Mouse (Mus musculus): ENCODE results near the gene Taf1b. TPM values are rescaled to one million over a fixed set of nuclear protein-coding genes. Genes with fewer than 3 reads are reported as not detected.
"Not testable (repeated sequence)": the region's sequence is repeated elsewhere in the genome, so short reads cannot be mapped to it uniquely, and the experiment has no call there.

Taf1b gene
- polyA plus RNA-seq (2014; fragmentation: Nextera tagmentation; extraction: Ambion mirVana) = 36.0 and 39.7 TPM in 2 replicates

- Histone ChIP-seq H3K9me3 (ENCODE audit: control insufficient read depth, low read length) (no peaks in the 10 kb centered on the region), H3K4me1 (ENCODE audit: control insufficient read depth, insufficient read depth, low read length) (no peaks in the 10 kb centered on the region), H3K36me3 (ENCODE audit: control insufficient read depth, insufficient read depth, low read length) (no peaks in the 10 kb centered on the region), H3K9ac (replicated peaks; ENCODE audit: low read length) (peak within 1 kb of the TSS; percentile 83), H3K27ac (replicated peaks; ENCODE audit: low read depth, low read length) (0 out of 2 replicates have a peak within 1 kb of the TSS, but pooled peaks have one; percentile 49), H3K4me2 (ENCODE audit: low read length) (peak within 1 kb of the TSS; percentile 55), H3K27me3 (ENCODE audit: control insufficient read depth, insufficient read depth, low read length) (no peaks in the 10 kb centered on the region), H3K4me3 (replicated peaks; ENCODE audit: low read depth, low read length) (peak within 1 kb of the TSS; percentile 66)
- WGBS = 9% methylated on average over 31 of the region's 31 CpGs
- ATAC-seq (ENCODE audit: low FRiP score, low TSS enrichment) (peak; percentile 81), DNase-seq (peak; percentile 88)
Measured at GRCm38 (mm10) chr12:24498150-24498840, at the start of gene Taf1b. Taf1b (plus strand) TSS chr12:24498359.

DNA sequence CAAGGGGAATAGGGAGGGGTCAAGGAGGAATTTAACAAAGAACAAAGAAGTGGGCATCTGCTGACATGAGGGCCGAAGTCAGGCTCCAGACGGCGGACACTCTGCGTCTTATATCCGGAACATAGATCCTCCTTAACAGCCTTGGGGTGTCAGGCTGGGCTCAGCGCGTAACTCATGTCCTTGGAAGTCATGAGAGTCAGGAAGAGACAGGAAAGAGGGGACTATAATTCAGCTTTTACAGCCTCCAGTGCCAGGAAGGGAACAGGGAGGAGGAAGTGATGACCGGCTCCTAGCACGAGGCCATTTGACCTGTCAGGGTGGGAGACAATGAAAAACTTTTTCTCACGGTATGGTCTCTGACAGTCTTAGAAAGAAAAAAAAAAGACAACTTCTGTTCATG is 37.8 kb upstream of the Taf1b start:
- H3K4me2 ChIP-seq (ENCODE audit: low read length) = no peak overlapping the region
- no peaks in the 10 kb centered on the region for H3K9me3 ChIP-seq (ENCODE audit: control insufficient read depth, low read length)
- DNase-seq = no peak
- no peak overlapping the region for H3K9ac ChIP-seq (replicated peaks; ENCODE audit: low read length)
- no peak for ATAC-seq (ENCODE audit: low FRiP score, low TSS enrichment)
- no peaks in the 10 kb centered on the region for H3K4me1 ChIP-seq (ENCODE audit: control insufficient read depth, insufficient read depth, low read length)
- 93% methylated on average over 10 of the region's 10 CpGs for WGBS
- no peaks in the 10 kb centered on the region for H3K36me3 ChIP-seq (ENCODE audit: control insufficient read depth, insufficient read depth, low read length)
- no peak overlapping the region for H3K27ac ChIP-seq (replicated peaks; ENCODE audit: low read depth, low read length)
- H3K4me3 ChIP-seq (replicated peaks; ENCODE audit: low read depth, low read length) = no peak overlapping the region
- no peaks in the 10 kb centered on the region for H3K27me3 ChIP-seq (ENCODE audit: control insufficient read depth, insufficient read depth, low read length)

- H3K27me3 ChIP-seq (ENCODE audit: control insufficient read depth, insufficient read depth, low read length); H3K4me3 ChIP-seq (replicated peaks; ENCODE audit: low read depth, low read length); DNase-seq; H3K4me2 ChIP-seq (ENCODE audit: low read length); H3K9me3 ChIP-seq (ENCODE audit: control insufficient read depth, low read length); H3K36me3 ChIP-seq (ENCODE audit: control insufficient read depth, insufficient read depth, low read length); ATAC-seq (ENCODE audit: low FRiP score, low TSS enrichment); H3K9ac ChIP-seq (replicated peaks; ENCODE audit: low read length); H3K4me1 ChIP-seq (ENCODE audit: control insufficient read depth, insufficient read depth, low read length); H3K27ac ChIP-seq (replicated peaks; ENCODE audit: low read depth, low read length): not testable (repeated sequence)
- 39% methylated on average over 4 of the region's 4 CpGs for WGBS
Measured at GRCm38 (mm10) chr12:24462121-24462520, 36.0 kb upstream of the Taf1b start.

- not testable (repeated sequence) for H3K27me3 ChIP-seq (ENCODE audit: control insufficient read depth, insufficient read depth, low read length); H3K4me1 ChIP-seq (ENCODE audit: control insufficient read depth, insufficient read depth, low read length); H3K27ac ChIP-seq (replicated peaks; ENCODE audit: low read depth, low read length); H3K4me3 ChIP-seq (replicated peaks; ENCODE audit: low read depth, low read length); H3K36me3 ChIP-seq (ENCODE audit: control insufficient read depth, insufficient read depth, low read length); H3K9ac ChIP-seq (replicated peaks; ENCODE audit: low read length); H3K4me2 ChIP-seq (ENCODE audit: low read length); ATAC-seq (ENCODE audit: low FRiP score, low TSS enrichment); H3K9me3 ChIP-seq (ENCODE audit: control insufficient read depth, low read length); DNase-seq
- 85% methylated on average over 6 of the region's 6 CpGs for WGBS
Measured at GRCm38 (mm10) chr12:24463490-24463889, 34.7 kb upstream of the Taf1b start.

DNA sequence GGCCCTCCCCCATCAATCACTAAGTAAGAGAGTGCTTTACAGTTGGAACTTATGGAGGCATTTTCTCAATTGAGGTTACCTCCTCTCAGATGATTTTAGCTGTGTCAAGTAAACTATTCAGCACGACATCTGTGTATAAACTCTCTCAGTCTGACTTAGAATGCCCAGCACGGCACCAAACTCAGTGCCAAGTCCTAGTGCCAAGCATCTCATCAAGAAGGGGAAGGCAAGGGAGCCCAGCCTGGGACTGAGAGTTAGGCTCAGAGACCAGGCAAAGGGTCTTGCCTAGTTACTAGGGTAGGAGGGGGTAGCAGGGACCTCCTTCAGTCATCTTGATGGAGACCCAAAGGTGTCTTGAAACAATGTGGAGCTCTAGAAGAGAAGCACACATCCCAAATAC is 29.2 kb upstream of the Taf1b start:
- Histone ChIP-seq H3K4me1 (ENCODE audit: control insufficient read depth, insufficient read depth, low read length) (no peaks in the 10 kb centered on the region), H3K27me3 (ENCODE audit: control insufficient read depth, insufficient read depth, low read length) (no peaks in the 10 kb centered on the region), H3K9ac (replicated peaks; ENCODE audit: low read length) (no peak overlapping the region), H3K4me2 (ENCODE audit: low read length) (no peak overlapping the region), H3K9me3 (ENCODE audit: control insufficient read depth, low read length) (no peaks in the 10 kb centered on the region), H3K4me3 (replicated peaks; ENCODE audit: low read depth, low read length) (no peak overlapping the region), H3K36me3 (ENCODE audit: control insufficient read depth, insufficient read depth, low read length) (no peaks in the 10 kb centered on the region), H3K27ac (replicated peaks; ENCODE audit: low read depth, low read length) (no peak overlapping the region)
- DNase-seq = no peak
- WGBS = 91% methylated on average over 2 of the region's 2 CpGs
- no peak for ATAC-seq (ENCODE audit: low FRiP score, low TSS enrichment)

GRCm38 (mm10) chr12:24470943-24471342 is 27.2 kb upstream of the Taf1b start:
- Histone ChIP-seq H3K9me3 (ENCODE audit: control insufficient read depth, low read length) (no peaks in the 10 kb centered on the region), H3K27ac (replicated peaks; ENCODE audit: low read depth, low read length) (no peak overlapping the region), H3K4me2 (ENCODE audit: low read length) (no peak overlapping the region), H3K27me3 (ENCODE audit: control insufficient read depth, insufficient read depth, low read length) (no peaks in the 10 kb centered on the region), H3K36me3 (ENCODE audit: control insufficient read depth, insufficient read depth, low read length) (no peaks in the 10 kb centered on the region), H3K4me1 (ENCODE audit: control insufficient read depth, insufficient read depth, low read length) (no peaks in the 10 kb centered on the region), H3K4me3 (replicated peaks; ENCODE audit: low read depth, low read length) (no peak overlapping the region), H3K9ac (replicated peaks; ENCODE audit: low read length) (no peak overlapping the region)
- 15% methylated on average over 4 of the region's 4 CpGs for WGBS
- DNase-seq (peak; percentile 80), ATAC-seq (ENCODE audit: low FRiP score, low TSS enrichment) (no peak)

DNA sequence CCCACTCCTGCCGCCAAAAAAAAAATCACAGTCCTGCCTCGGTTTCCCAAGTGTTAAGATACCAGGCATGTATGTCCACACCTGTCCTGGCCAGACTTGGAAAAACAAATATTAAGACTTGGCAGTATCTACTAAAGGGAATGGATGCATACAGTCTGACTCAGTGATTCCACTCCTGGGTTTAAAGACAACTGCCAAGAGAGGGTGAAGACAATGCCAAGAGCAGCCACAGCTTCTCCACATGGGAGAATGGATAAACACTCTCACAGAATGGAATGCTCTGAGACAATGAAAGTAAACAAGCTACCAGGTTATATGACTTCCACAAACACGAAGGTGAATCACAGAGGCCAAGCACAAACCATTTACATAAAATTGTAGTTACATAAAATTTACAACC is 24.9 kb upstream of the Taf1b start:
- ATAC-seq (ENCODE audit: low FRiP score, low TSS enrichment) (no peak), DNase-seq (no peak)
- Histone ChIP-seq H3K4me1 (ENCODE audit: control insufficient read depth, insufficient read depth, low read length) (no peaks in the 10 kb centered on the region), H3K9ac (replicated peaks; ENCODE audit: low read length) (no peak overlapping the region), H3K27me3 (ENCODE audit: control insufficient read depth, insufficient read depth, low read length) (no peaks in the 10 kb centered on the region), H3K4me3 (replicated peaks; ENCODE audit: low read depth, low read length) (no peak overlapping the region), H3K9me3 (ENCODE audit: control insufficient read depth, low read length) (no peaks in the 10 kb centered on the region), H3K27ac (replicated peaks; ENCODE audit: low read depth, low read length) (no peak overlapping the region), H3K4me2 (ENCODE audit: low read length) (no peak overlapping the region), H3K36me3 (ENCODE audit: control insufficient read depth, insufficient read depth, low read length) (no peaks in the 10 kb centered on the region)
- WGBS = 75% methylated on average over 3 of the region's 3 CpGs

GRCm38 (mm10) chr12:24484930-24485329 is 13.2 kb upstream of the Taf1b start:
- WGBS = 93% methylated on average over 4 of the region's 4 CpGs
- Histone ChIP-seq H3K4me1 (ENCODE audit: control insufficient read depth, insufficient read depth, low read length) (no peaks in the 10 kb centered on the region), H3K9me3 (ENCODE audit: control insufficient read depth, low read length) (no peaks in the 10 kb centered on the region), H3K27ac (replicated peaks; ENCODE audit: low read depth, low read length) (no peak overlapping the region), H3K4me2 (ENCODE audit: low read length) (no peak overlapping the region), H3K4me3 (replicated peaks; ENCODE audit: low read depth, low read length) (no peak overlapping the region), H3K27me3 (ENCODE audit: control insufficient read depth, insufficient read depth, low read length) (no peaks in the 10 kb centered on the region), H3K36me3 (ENCODE audit: control insufficient read depth, insufficient read depth, low read length) (no peaks in the 10 kb centered on the region), H3K9ac (replicated peaks; ENCODE audit: low read length) (no peak overlapping the region)
- ATAC-seq (ENCODE audit: low FRiP score, low TSS enrichment) (no peak), DNase-seq (no peak)

GRCm38 (mm10) chr12:24486882-24487281 is 11.3 kb upstream of the Taf1b start:
- Histone ChIP-seq H3K27ac (replicated peaks; ENCODE audit: low read depth, low read length) (no peak overlapping the region), H3K4me2 (ENCODE audit: low read length) (no peak overlapping the region), H3K36me3 (ENCODE audit: control insufficient read depth, insufficient read depth, low read length) (no peaks in the 10 kb centered on the region), H3K9ac (replicated peaks; ENCODE audit: low read length) (no peak overlapping the region), H3K4me1 (ENCODE audit: control insufficient read depth, insufficient read depth, low read length) (no peaks in the 10 kb centered on the region), H3K9me3 (ENCODE audit: control insufficient read depth, low read length) (no peaks in the 10 kb centered on the region), H3K4me3 (replicated peaks; ENCODE audit: low read depth, low read length) (no peak overlapping the region), H3K27me3 (ENCODE audit: control insufficient read depth, insufficient read depth, low read length) (no peaks in the 10 kb centered on the region)
- DNase-seq (no peak), ATAC-seq (ENCODE audit: low FRiP score, low TSS enrichment) (no peak)
- WGBS = 86% methylated on average over 1 of the region's 1 CpGs

Measured in midbrain, embryonic 14.5 days (tissue).